Mouse (Mus musculus): ENCODE measurements around the gene Alg13. TPM values are rescaled to one million over a fixed set of nuclear protein-coding genes. Genes with fewer than 3 reads are reported as not detected.

Alg13 gene
- polyA plus RNA-seq, 1 experiment = 426 TPM

GRCm38 (mm10) chrX:144423848-144424247 lies 106.2 kb downstream of the Alg13 start:
- Histone ChIP-seq H3K4me3 (ENCODE audit: low read depth, low read length) (no peak overlapping the region), H3K27me3 (ENCODE audit: control insufficient read depth, insufficient read depth, low read length, poor library complexity, severe bottlenecking) (no peaks in the 10 kb centered on the region), H3K9me3 (replicated peaks; ENCODE audit: control insufficient read depth, insufficient read depth, low read length, poor library complexity, severe bottlenecking) (no peaks in the 10 kb centered on the region), H3K4me1 (ENCODE audit: control insufficient read depth, insufficient read depth, low read length) (no peaks in the 10 kb centered on the region), H3K27ac (ENCODE audit: insufficient read depth, low read length) (no peak overlapping the region), H3K36me3 (ENCODE audit: control insufficient read depth, insufficient read depth, low read length, poor library complexity, severe bottlenecking) (no peaks in the 10 kb centered on the region), H3K9ac (ENCODE audit: low read depth, poor library complexity, severe bottlenecking) (no peak overlapping the region)
- TF ChIP-seq POLR2A (IDR thresholded peaks at IDR 0.05; ENCODE audit: insufficient read depth, low read length) (no peak), CTCF (IDR thresholded peaks at IDR 0.05; ENCODE audit: low read depth, low read length) (no peak), EP300 (IDR thresholded peaks at IDR 0.05; ENCODE audit: insufficient read depth, low read depth, low read length) (no peak)

Other genes with a start within 250 kb of the Alg13 start
- not detected in 2 replicates for gene A730046J19Rik, start 164.1 kb upstream of the Alg13 start, polyA plus RNA-seq (2011; ENCODE audit: insufficient read depth, insufficient read length, low read depth, missing spikeins)
- 0.28 and 0.50 TPM in 2 replicates for gene Trpc5os, start 138.8 kb downstream of the Alg13 start, polyA plus RNA-seq (2011; ENCODE audit: insufficient read depth, insufficient read length, low read depth, missing spikeins)